In genomic region chr17:43803111-43803510, GRCm38 (mm10) we compare ENCODE assay signal across 20 mouse cellular contexts. TPM values are rescaled to one million over a fixed set of nuclear protein-coding genes. Genes with fewer than 3 reads are reported as not detected.
DNase-seq lines count a peak whose midpoint lies in the region; ATAC-seq and TF ChIP-seq lines count a peak whose summit lies in the region.
"Had no signal": no experiment of that assay in that cellular context is flagged by ENCODE, and none has a peak within 500 bp of the region (broad histone marks: within the 10 kb centered on the region; RNA-seq: fewer than 3 reads in every experiment).

No protein-coding gene starts in this region.

- H3K36me3 ChIP-seq in heart, embryonic 10.5 days: no peaks in the 10 kb centered on the region
- no peaks in the 10 kb centered on the region for H3K36me3 ChIP-seq in heart, postnatal 0 days (replicated peaks; ENCODE audit: control insufficient read depth, insufficient read depth, low read length)
- no peaks in the 10 kb centered on the region for H3K36me3 ChIP-seq in liver, postnatal 0 days (replicated peaks; ENCODE audit: insufficient read depth, low read length)
- no peaks in the 10 kb centered on the region for H3K36me3 ChIP-seq in liver, embryonic 12.5 days
- no peaks in the 10 kb centered on the region for H3K36me3 ChIP-seq in hindbrain, embryonic 16.5 days (ENCODE audit: control insufficient read depth, insufficient read depth, low read length)
- H3K36me3 ChIP-seq: embryonic facial prominence, embryonic 15.5 days; G1E; lung, embryonic 15.5 days; midbrain, embryonic 12.5 days had no signal

- intact Hi-C loops in heart, postnatal 10 days (cut with DNase I): loop anchor here (2.0 to 10.0 kb wide), 3 partner anchors 60 to 332 kb away; no protein-coding TSS in a partner anchor

- no peak overlapping the region for H3K4me3 ChIP-seq in heart, embryonic 10.5 days
- peak overlapping the region; percentile 72; the same call in 1 of the 2 replicates for H3K4me3 ChIP-seq in heart, postnatal 0 days (ENCODE audit: low read depth, low read length)
- H3K4me3 ChIP-seq in liver, postnatal 0 days (ENCODE audit: low read depth, low read length): no peak overlapping the region
- no peak overlapping the region for H3K4me3 ChIP-seq in liver, embryonic 12.5 days
- H3K4me3 ChIP-seq in hindbrain, embryonic 16.5 days (ENCODE audit: low read length): no peak overlapping the region
- H3K4me3 ChIP-seq: embryonic facial prominence, embryonic 15.5 days; midbrain, embryonic 12.5 days had no signal

- no peak for ATAC-seq in heart, postnatal 0 days (ENCODE audit: insufficient read depth, low read depth)
- peak; percentile 60 for ATAC-seq in liver, postnatal 0 days
- ATAC-seq in liver, embryonic 12.5 days: no peak
- ATAC-seq in hindbrain, embryonic 16.5 days: no peak
- ATAC-seq: forebrain, embryonic 16.5 days; inflammation-experienced regulatory T-cells, adult 6 months had no signal

- peak overlapping the region; percentile 82 for H3K4me2 ChIP-seq in heart, postnatal 0 days (ENCODE audit: low read depth, low read length)
- H3K4me2 ChIP-seq in liver, postnatal 0 days (ENCODE audit: low read depth, low read length): no peak overlapping the region
- no peak overlapping the region for H3K4me2 ChIP-seq in liver, embryonic 12.5 days
- peak overlapping the region; percentile 9 for H3K4me2 ChIP-seq in hindbrain, embryonic 16.5 days (ENCODE audit: low read length)

- no peak overlapping the region for H3K27ac ChIP-seq in heart, embryonic 10.5 days
- H3K27ac ChIP-seq in heart, postnatal 0 days (ENCODE audit: low read depth): peak overlapping the region; percentile 94
- no peak overlapping the region for H3K27ac ChIP-seq in liver, postnatal 0 days (ENCODE audit: low read depth)
- no peak overlapping the region for H3K27ac ChIP-seq in liver, embryonic 12.5 days
- no peak overlapping the region for H3K27ac ChIP-seq in hindbrain, embryonic 16.5 days (ENCODE audit: low read depth, low read length)
- H3K27ac ChIP-seq: embryonic facial prominence, embryonic 15.5 days; lung, embryonic 15.5 days; macrophage; midbrain, embryonic 12.5 days had no signal

- H3K9me3 ChIP-seq in heart, embryonic 10.5 days: no peaks in the 10 kb centered on the region
- no peaks in the 10 kb centered on the region for H3K9me3 ChIP-seq in heart, postnatal 0 days (replicated peaks; ENCODE audit: control insufficient read depth, low read length)
- no peaks in the 10 kb centered on the region for H3K9me3 ChIP-seq in liver, postnatal 0 days (ENCODE audit: low read length)
- no peaks in the 10 kb centered on the region for H3K9me3 ChIP-seq in liver, embryonic 12.5 days (replicated peaks)
- H3K9me3 ChIP-seq in hindbrain, embryonic 16.5 days (ENCODE audit: control insufficient read depth, low read length): no peaks in the 10 kb centered on the region
- H3K9me3 ChIP-seq: embryonic facial prominence, embryonic 15.5 days; lung, embryonic 15.5 days; midbrain, embryonic 12.5 days had no signal

- no peak for TF ChIP-seq CTCF in heart, postnatal 0 days (IDR thresholded peaks at IDR 0.05; ENCODE audit: low read depth)
- no peak for TF ChIP-seq CTCF in liver, postnatal 0 days (IDR thresholded peaks at IDR 0.05; ENCODE audit: low read depth)

- peak; percentile 74 for DNase-seq in heart, adult 11 months
- DNase-seq in heart, embryonic 10.5 days (ENCODE audit: low spot score): no peak
- no peak for DNase-seq in heart, postnatal 0 days (ENCODE audit: low spot score)
- DNase-seq in heart, postnatal 10 days: no peak
- peak; percentile 23 for DNase-seq in liver, postnatal 0 days
- no peak for DNase-seq in ovary, adult 18-20 months (ENCODE audit: low spot score)
- DNase-seq: adrenal gland, postnatal 14 days; embryo, embryonic 11 days; kidney, postnatal 25 days; left cerebral cortex, postnatal 4 days; right cerebral cortex, postnatal 4 days had no signal

- 90% methylated on average over 2 of the region's 2 CpGs for WGBS in heart, embryonic 10.5 days
- 78% methylated on average over 2 of the region's 2 CpGs for WGBS in heart, postnatal 0 days
- WGBS in liver, postnatal 0 days (ENCODE audit: insufficient replicate concordance): 45% methylated on average over 2 of the region's 2 CpGs
- 65% methylated on average over 2 of the region's 2 CpGs for WGBS in liver, embryonic 12.5 days (ENCODE audit: insufficient replicate concordance)
- 89% methylated on average over 2 of the region's 2 CpGs for WGBS in hindbrain, embryonic 16.5 days

- TF ChIP-seq EP300 in heart, postnatal 0 days (IDR thresholded peaks at IDR 0.05; ENCODE audit: low read depth): no peak
- TF ChIP-seq EP300 in liver, postnatal 0 days (IDR thresholded peaks at IDR 0.05; ENCODE audit: low read depth): no peak

- H3K4me1 ChIP-seq in heart, embryonic 10.5 days: peaks cover 11% of the 10 kb centered on the region
- peaks cover 18% of the 10 kb centered on the region for H3K4me1 ChIP-seq in heart, postnatal 0 days (ENCODE audit: control insufficient read depth, insufficient read depth)
- peaks cover 3% of the 10 kb centered on the region; the same call in 1 of the 2 replicates for H3K4me1 ChIP-seq in liver, postnatal 0 days (ENCODE audit: insufficient read depth)
- H3K4me1 ChIP-seq in liver, embryonic 12.5 days: peaks cover 5% of the 10 kb centered on the region; the same call in 1 of the 2 replicates
- no peaks in the 10 kb centered on the region; the same call in none of the 2 replicates for H3K4me1 ChIP-seq in hindbrain, embryonic 16.5 days (ENCODE audit: control insufficient read depth, insufficient read depth, low read depth, low read length)
- H3K4me1 ChIP-seq: midbrain, embryonic 12.5 days had no signal

- H3K27me3 ChIP-seq in heart, embryonic 10.5 days (ENCODE audit: insufficient read depth, poor library complexity, severe bottlenecking): peaks cover 23% of the 10 kb centered on the region; the same call in 1 of the 2 replicates
- H3K27me3 ChIP-seq in heart, postnatal 0 days (ENCODE audit: control insufficient read depth, insufficient read depth, low read length): no peaks in the 10 kb centered on the region
- peaks cover 6% of the 10 kb centered on the region; the same call in 1 of the 2 replicates for H3K27me3 ChIP-seq in liver, postnatal 0 days (ENCODE audit: insufficient read depth, low read length)
- peaks cover 37% of the 10 kb centered on the region for H3K27me3 ChIP-seq in liver, embryonic 12.5 days (replicated peaks)
- H3K27me3 ChIP-seq in hindbrain, embryonic 16.5 days (replicated peaks; ENCODE audit: control insufficient read depth, insufficient read depth, low read length): no peaks in the 10 kb centered on the region

- H3K9ac ChIP-seq in heart, postnatal 0 days (replicated peaks; ENCODE audit: low read depth, low read length): peak overlapping the region; percentile 86; the same call in 1 of the 2 replicates
- H3K9ac ChIP-seq in liver, postnatal 0 days (replicated peaks): no peak overlapping the region
- H3K9ac ChIP-seq in liver, embryonic 12.5 days: no peak overlapping the region
- no peak overlapping the region for H3K9ac ChIP-seq in hindbrain, embryonic 16.5 days (ENCODE audit: low read depth, low read length)
- H3K9ac ChIP-seq: embryonic facial prominence, embryonic 15.5 days; lung, embryonic 15.5 days; midbrain, embryonic 12.5 days had no signal

RNA-seq across cellular contexts. Expression of gene Rcan2, which starts 2.0 kb away (rescaled TPM):
- 14.5 and 28.9 TPM in 2 replicates for polyA plus RNA-seq in heart, embryonic 10.5 days (2016; fragmentation: Nextera tagmentation; extraction: Ambion mirVana)
- 125 and 167 TPM in 2 replicates for total RNA-seq in heart, postnatal 0 days (2014; rRNA removed; ENCODE audit: low replicate concordance)
- polyA plus RNA-seq in heart, postnatal 0 days (2015; fragmentation: Nextera tagmentation; extraction: Ambion mirVana): 83.8 and 94.3 TPM in 2 replicates
- total RNA-seq in heart, postnatal 10 days (2021): 100 to 1,000 TPM; 209 to 216 TPM
- 0.87 and 1.2 TPM in 2 replicates for polyA plus RNA-seq in liver, postnatal 0 days (2015; fragmentation: Nextera tagmentation; extraction: Ambion mirVana)
- polyA plus RNA-seq in liver, embryonic 12.5 days (2016; fragmentation: Nextera tagmentation; extraction: Ambion mirVana): 1.7 and 1.9 TPM in 2 replicates
- 136 and 147 TPM in 2 replicates for polyA plus RNA-seq in hindbrain, embryonic 16.5 days (2015; fragmentation: Nextera tagmentation; extraction: Ambion mirVana)
- polyA plus RNA-seq: G1E; inflammation-experienced regulatory T-cells, adult 6 months; macrophage had no signal

Comparison
In these comparisons a context has a peak if more than half of its experiments do, and no peak if none do; other contexts are left out.
1. DNase-seq: peak in heart, adult 11 months (single experiment) and liver, postnatal 0 days (single experiment); none in heart, embryonic 10.5 days (single experiment), heart, postnatal 0 days (single experiment), heart, postnatal 10 days (0 of 2) and ovary, adult 18-20 months (single experiment).
2. H3K4me2 ChIP-seq: peak in heart, postnatal 0 days (single experiment) and hindbrain, embryonic 16.5 days (single experiment); none in liver, postnatal 0 days (single experiment) and liver, embryonic 12.5 days (single experiment).